Mouse (Mus musculus) large intestine, adult 2 months (tissue): ENCODE results near the gene Med23. TPM values are rescaled to one million over a fixed set of nuclear protein-coding genes. Genes with fewer than 3 reads are reported as not detected.

Source experiments
- DNase-seq: peaks from one replicate; pipeline ENCODE4 v3.0.0-alpha.2; 2012; ENCODE audit warnings: low read depth, low spot score
- WGBS: fragments of 180-500 bp; shearing (Covaris S2); methylation state at CpG from one replicate; pipeline ENCODE4 v1.1.7; 2018; 5-methylcytosine and 5-hydroxymethylcytosine counted together
- polyA plus RNA-seq: library from polyadenylated mRNA; depleted of rRNA; stranded (reverse); fragments of >200 nt; gene quantifications from 2 replicates; pipeline ENCODE4 v1.2.3, GENCODE M21; 2012; rRNA removed

Gene Med23
- polyA plus RNA-seq, 1 experiment = 11.8 TPM

DNA sequence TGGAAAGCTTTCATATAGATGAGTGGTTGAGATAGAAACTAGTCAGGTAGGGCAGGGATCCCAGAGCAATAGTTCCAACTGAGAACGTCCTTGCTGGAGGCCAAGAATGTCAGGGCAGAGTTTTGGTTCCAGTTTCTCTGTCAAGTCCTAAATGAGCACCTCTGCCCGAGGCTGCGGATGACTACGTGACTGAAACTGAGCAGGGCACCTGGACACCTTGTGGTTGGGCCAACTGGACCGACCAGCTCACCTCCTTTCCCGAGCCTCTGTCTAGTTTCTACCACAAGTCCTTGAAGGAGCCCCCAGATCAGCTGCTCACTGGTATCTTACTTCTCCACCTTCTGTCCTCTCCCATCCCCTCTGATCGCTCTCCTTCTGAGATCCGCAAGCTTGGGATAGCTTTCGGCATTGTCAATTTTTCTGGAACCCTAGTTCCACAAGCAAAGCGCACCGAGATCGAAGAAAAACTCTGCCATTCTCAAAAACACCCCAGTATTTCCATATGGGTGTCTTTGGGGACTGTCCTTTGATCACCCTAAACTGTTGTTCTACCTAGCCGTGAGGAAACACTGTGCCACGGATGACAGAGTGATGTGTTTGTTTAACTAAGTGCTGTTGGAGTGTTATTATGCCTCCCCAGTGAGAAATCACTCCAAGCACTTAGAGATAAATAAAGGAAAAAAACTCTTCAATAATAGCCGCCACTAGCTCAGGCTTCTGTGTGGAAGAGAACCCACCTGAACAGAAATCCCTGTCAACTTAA, 88.7 kb downstream of the Med23 start:
- DNase-seq = no peak
- WGBS = 54% methylated on average over 15 of the region's 15 CpGs

DNA sequence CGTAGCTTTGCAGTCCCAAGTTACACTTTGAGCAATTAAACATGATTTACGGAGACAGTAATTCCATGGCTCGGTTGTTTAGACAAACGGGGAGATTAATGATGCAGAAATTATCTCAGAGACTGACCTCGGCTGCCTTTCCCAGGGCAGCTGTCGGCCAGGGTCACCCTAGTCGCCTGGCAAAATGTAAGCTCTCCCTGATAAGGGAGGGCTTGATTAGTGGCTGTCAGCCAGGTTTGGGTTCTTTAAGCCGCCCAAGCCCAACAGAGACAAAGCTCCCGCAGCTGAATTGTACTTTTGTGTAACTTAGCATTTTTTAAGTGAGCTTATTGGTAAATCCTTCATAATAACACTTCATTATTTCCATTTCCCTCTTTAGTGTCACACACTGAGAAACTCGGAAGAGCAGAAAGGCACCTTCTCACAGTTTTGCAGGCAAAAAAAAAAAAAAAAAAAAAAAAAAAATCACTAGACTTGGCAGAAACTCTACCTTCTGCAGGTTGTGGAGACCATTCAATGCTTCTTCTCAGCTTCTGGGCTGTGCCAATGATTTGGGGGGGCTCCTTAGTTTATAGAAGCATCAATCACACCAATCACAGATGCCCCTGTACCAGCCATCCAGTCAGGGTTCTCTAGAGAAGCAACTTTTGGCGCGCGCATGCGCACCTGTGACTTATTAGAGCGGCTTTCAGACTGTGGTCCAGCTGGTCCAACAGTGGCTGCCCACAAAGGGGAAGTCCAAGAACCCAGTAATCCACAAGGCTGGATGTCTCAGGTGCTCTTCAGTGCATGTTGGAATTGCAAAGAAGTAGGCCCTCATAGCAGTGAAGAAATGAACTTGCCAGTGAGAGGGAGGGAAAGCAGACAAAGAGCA, 89.5 kb downstream of the Med23 start:
- no peak for DNase-seq

DNA sequence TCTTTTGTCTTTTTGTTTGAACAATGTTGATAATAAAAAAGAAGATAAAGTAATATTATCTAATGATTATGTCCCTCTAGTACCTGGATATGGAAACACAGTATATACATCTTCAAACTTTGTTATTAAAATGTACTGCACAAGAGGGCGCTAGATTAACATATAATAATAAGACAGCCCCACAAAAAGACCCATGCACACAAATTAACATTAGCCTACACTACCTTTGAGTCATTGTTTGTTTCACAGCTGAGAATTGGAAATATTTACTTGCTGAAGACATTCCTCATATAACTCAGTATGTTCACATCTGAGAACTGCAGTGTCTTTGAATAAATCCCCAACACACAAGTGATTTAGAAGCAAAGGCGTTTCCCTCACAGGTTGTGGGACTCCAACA, 91.3 kb downstream of the Med23 start:
- WGBS = 49% methylated on average over 2 of the region's 2 CpGs
- DNase-seq = peak; percentile 18

More for the DNA sequence above, 89.5 kb downstream of the Med23 start:
- 45% methylated on average over 15 of the region's 15 CpGs for WGBS

DNA sequence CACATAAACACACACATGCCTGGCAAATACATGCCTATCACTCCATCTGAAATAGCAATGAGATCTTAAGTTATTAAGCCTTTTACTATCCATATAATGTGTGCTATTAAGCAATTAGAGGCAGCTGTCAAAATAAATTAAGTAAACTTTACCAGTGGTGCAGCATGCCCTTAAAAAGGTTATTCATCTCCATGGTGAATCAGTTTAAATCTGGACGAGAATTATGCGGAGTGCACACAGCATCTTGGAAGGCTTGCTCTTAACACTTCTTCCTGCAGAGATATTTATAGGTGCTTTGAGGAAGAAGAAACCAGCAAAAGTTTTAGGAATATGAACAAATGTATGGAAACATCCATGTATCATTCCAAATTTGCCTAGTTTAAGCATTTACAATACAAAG, 92.1 kb downstream of the Med23 start:
- WGBS = 28% methylated on average over 2 of the region's 2 CpGs
- no peak for DNase-seq

Other genes with a start within 250 kb of the Med23 start
- gene Enpp1, start 157.8 kb upstream of the Med23 start, polyA plus RNA-seq = 2.9 and 4.8 TPM in 2 replicates
- gene Enpp3, start 27.2 kb upstream of the Med23 start, polyA plus RNA-seq = 2.2 and 23.4 TPM in 2 replicates
- gene Arg1, start 57.5 kb downstream of the Med23 start, polyA plus RNA-seq = 0.35 and 0.55 TPM in 2 replicates